Mouse (Mus musculus) forebrain, embryonic 12.5 days (tissue): ENCODE measurements at regions not wholly inside any gene's neighbourhood (a gene's known extent, or its start where the extent isn't known, plus 50 kb on each side); places are given as distances from the start of the nearest gene placed in this dataset.
A peak's percentile ranks its signal among the peaks of the same experiment; 100 is the strongest.

Source experiments
- ATAC-seq: fragments of 200-750 bp; cut with Nextera tagmentation; 2 replicates; pipeline ENCODE4 v1.8.0; 2017; ENCODE audit warnings: moderate TSS enrichment; ENCODE audit not compliant: low FRiP score
- H3K27ac ChIP-seq: fragments of 300-500 bp; sonication (generic); 2 replicates; pipeline ENCODE4 v1.5.1; 2016; ENCODE audit warnings: mild to moderate bottlenecking
- H3K27me3 ChIP-seq: fragments of 300-500 bp; sonication (generic); 2 replicates; pipeline ENCODE4 v1.6.1; 2016; ENCODE audit warnings: mild to moderate bottlenecking
- H3K36me3 ChIP-seq: fragments of 300-500 bp; sonication (generic); replicated peaks from 2 replicates; pipeline ENCODE4 v1.6.1; 2016; ENCODE audit warnings: mild to moderate bottlenecking
- H3K4me1 ChIP-seq: fragments of 300-500 bp; sonication (generic); 2 replicates; pipeline ENCODE4 v1.6.1; 2016
- H3K4me2 ChIP-seq: fragments of 300-500 bp; sonication (generic); 2 replicates; pipeline ENCODE4 v1.6.1; 2016; ENCODE audit warnings: mild to moderate bottlenecking, moderate library complexity
- H3K4me3 ChIP-seq: fragments of 300-500 bp; sonication (generic); replicated peaks from 2 replicates; pipeline ENCODE4 v1.5.1; 2016; ENCODE audit warnings: mild to moderate bottlenecking
- H3K9ac ChIP-seq: fragments of 300-500 bp; sonication (generic); 2 replicates; pipeline ENCODE4 v1.6.1; 2016; ENCODE audit warnings: mild to moderate bottlenecking
- H3K9me3 ChIP-seq: fragments of 300-500 bp; sonication (generic); 2 replicates; pipeline ENCODE4 v1.6.1; 2016
- WGBS: fragments of 180-500 bp; shearing (Covaris S2); methylation state at CpG from one replicate; pipeline ENCODE4 v1.1.7; 2016; 5-methylcytosine and 5-hydroxymethylcytosine counted together

GRCm38 (mm10) chr11:31615107-31615811, 56.4 kb downstream of the Bod1 start:
- WGBS, result 60% methylated on average over 10 of the region's 10 CpGs
- no peak overlapping the region for H3K27ac ChIP-seq
- no peaks in the 10 kb centered on the region for H3K4me1 ChIP-seq
- no peak overlapping the region for H3K4me2 ChIP-seq
- no peaks in the 10 kb centered on the region for H3K36me3 ChIP-seq
- no peak overlapping the region for H3K4me3 ChIP-seq
- no peak overlapping the region for H3K9ac ChIP-seq
- H3K9me3 ChIP-seq, result no peaks in the 10 kb centered on the region
- ATAC-seq, result 0 out of 2 replicates have a peak, but pooled peaks have one; percentile 51
- H3K27me3 ChIP-seq, result no peaks in the 10 kb centered on the region

- H3K9me3 ChIP-seq, result no peaks in the 10 kb centered on the region
- no peak overlapping the region for H3K4me2 ChIP-seq
- 86% methylated on average over 7 of the region's 7 CpGs for WGBS
- H3K27ac ChIP-seq, result no peak overlapping the region
- H3K4me1 ChIP-seq, result no peaks in the 10 kb centered on the region
- no peak overlapping the region for H3K9ac ChIP-seq
- H3K27me3 ChIP-seq, result no peaks in the 10 kb centered on the region
- H3K36me3 ChIP-seq, result no peaks in the 10 kb centered on the region
- no peak for ATAC-seq
- no peak overlapping the region for H3K4me3 ChIP-seq
Observed at GRCm38 (mm10) chr11:31614394-31614713, 57.3 kb downstream of the Bod1 start.

DNA sequence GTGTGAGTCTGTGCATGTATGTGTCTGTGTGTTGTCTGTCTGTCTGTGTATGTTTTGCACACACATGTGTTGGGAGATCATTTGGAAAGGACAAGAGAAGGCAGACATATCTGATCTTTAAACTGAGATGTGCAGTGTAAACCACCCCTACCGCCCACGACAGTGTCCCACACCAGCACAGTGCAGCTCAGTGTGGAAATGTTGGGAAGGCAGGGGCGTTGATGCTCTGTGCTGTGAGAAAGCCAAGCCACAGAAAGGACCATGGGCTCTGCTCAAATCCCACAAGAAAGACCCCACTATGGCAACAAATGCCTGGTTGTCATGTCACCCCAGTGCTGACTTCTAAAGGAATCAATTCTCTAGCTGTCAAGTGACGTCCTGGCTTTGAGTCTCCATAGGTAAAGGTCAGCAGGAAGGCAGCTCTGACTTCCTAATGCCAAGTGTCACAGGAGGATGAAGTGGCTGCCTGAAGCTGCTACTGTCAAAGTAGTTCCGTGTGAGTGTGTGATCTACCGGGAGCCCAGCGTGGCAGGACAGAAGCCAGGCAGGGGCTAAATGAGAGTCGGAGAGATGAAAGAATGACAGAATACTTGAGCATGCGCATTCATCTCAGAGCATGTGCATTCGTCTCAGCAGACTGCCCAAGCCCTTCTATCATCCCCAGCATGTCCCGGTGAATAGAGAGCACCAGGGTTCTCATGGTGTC, 57.8 kb downstream of the Bod1 start:
- Histone ChIP-seq H3K27me3 (no peaks in the 10 kb centered on the region), H3K27ac (no peak overlapping the region), H3K4me1 (no peaks in the 10 kb centered on the region), H3K9ac (no peak overlapping the region), H3K4me2 (no peak overlapping the region), H3K36me3 (no peaks in the 10 kb centered on the region), H3K4me3 (no peak overlapping the region), H3K9me3 (no peaks in the 10 kb centered on the region)
- 76% methylated on average over 11 of the region's 11 CpGs for WGBS
- no peak for ATAC-seq

DNA sequence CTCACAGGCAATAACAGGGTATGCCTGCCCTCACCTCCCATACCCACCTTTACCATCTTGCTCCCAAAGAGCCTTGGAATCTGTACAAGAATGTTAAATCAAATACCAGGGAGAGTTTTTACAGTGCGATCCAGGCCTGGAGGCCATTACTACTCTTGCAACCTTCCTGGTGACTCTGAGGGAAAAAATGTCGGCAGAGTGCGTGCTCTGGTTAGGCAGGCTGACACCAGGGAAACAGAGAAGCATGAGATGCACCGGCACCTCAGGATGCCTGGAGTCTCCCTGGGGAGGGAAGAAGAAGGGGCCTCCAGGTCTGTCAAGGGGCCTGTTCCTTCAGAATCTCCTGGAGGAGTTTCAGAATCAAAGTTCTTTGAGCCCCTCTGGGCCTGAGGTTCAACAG, 63.2 kb downstream of the Bod1 start:
- Histone ChIP-seq H3K36me3 (no peaks in the 10 kb centered on the region), H3K4me3 (no peak overlapping the region), H3K27me3 (no peaks in the 10 kb centered on the region), H3K4me1 (no peaks in the 10 kb centered on the region), H3K9me3 (no peaks in the 10 kb centered on the region), H3K9ac (no peak overlapping the region), H3K4me2 (no peak overlapping the region), H3K27ac (no peak overlapping the region)
- WGBS, result 91% methylated on average over 4 of the region's 4 CpGs
- ATAC-seq, result no peak

- no peak for ATAC-seq
- Histone ChIP-seq H3K27me3 (no peaks in the 10 kb centered on the region), H3K36me3 (no peaks in the 10 kb centered on the region), H3K9me3 (no peaks in the 10 kb centered on the region), H3K4me1 (no peaks in the 10 kb centered on the region), H3K4me2 (no peak overlapping the region), H3K9ac (no peak overlapping the region), H3K4me3 (no peak overlapping the region), H3K27ac (no peak overlapping the region)
- WGBS, result 86% methylated on average over 7 of the region's 7 CpGs
Observed at GRCm38 (mm10) chr11:31601499-31601898, 70.2 kb downstream of the Bod1 start.

DNA sequence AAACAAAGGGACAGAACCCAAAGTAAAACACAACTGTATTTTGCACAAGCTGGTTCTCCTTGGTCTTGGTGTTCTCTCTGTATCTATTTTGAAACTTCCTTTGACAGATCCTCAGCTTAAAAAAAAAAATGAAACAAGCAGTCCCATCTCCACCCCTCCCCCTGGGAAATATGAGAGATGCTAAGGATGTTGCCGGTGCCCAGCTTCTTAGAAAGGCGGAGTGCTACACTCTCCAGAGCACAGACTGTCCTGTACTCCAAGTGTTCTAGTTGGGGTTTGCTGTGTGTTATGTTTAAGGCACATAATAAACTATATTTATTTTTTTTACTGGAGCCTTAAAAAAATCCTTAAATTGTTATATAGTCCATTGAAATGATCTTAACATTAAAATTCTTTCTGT, 78.1 kb downstream of the Bod1 start:
- no peak overlapping the region for H3K4me2 ChIP-seq
- no peaks in the 10 kb centered on the region for H3K9me3 ChIP-seq
- no peak overlapping the region for H3K4me3 ChIP-seq
- no peaks in the 10 kb centered on the region for H3K27me3 ChIP-seq
- 93% methylated on average over 2 of the region's 2 CpGs for WGBS
- no peaks in the 10 kb centered on the region for H3K36me3 ChIP-seq
- ATAC-seq, result no peak
- no peak overlapping the region for H3K9ac ChIP-seq
- H3K27ac ChIP-seq, result no peak overlapping the region
- H3K4me1 ChIP-seq, result no peaks in the 10 kb centered on the region

- Histone ChIP-seq H3K27me3 (no peaks in the 10 kb centered on the region), H3K36me3 (no peaks in the 10 kb centered on the region), H3K4me3 (no peak overlapping the region), H3K27ac (no peak overlapping the region), H3K4me2 (no peak overlapping the region), H3K9ac (no peak overlapping the region), H3K4me1 (no peaks in the 10 kb centered on the region), H3K9me3 (no peaks in the 10 kb centered on the region)
- no peak for ATAC-seq
- WGBS, result 87% methylated on average over 11 of the region's 11 CpGs
Observed at GRCm38 (mm10) chr11:31592061-31592460, 79.6 kb downstream of the Bod1 start.

- no peaks in the 10 kb centered on the region for H3K27me3 ChIP-seq
- no peak for ATAC-seq
- WGBS, result 73% methylated on average over 6 of the region's 6 CpGs
Observed at GRCm38 (mm10) chr11:31591037-31591554, 80.6 kb downstream of the Bod1 start.

GRCm38 (mm10) chr11:31574941-31575340, 96.7 kb downstream of the Bod1 start:
- no peaks in the 10 kb centered on the region for H3K27me3 ChIP-seq
- no peak overlapping the region for H3K9ac ChIP-seq
- H3K9me3 ChIP-seq, result no peaks in the 10 kb centered on the region
- no peak overlapping the region for H3K4me3 ChIP-seq
- 89% methylated on average over 3 of the region's 3 CpGs for WGBS
- no peak overlapping the region for H3K27ac ChIP-seq
- H3K4me2 ChIP-seq, result no peak overlapping the region
- H3K4me1 ChIP-seq, result no peaks in the 10 kb centered on the region
- H3K36me3 ChIP-seq, result no peaks in the 10 kb centered on the region
- ATAC-seq, result no peak

More at GRCm38 (mm10) chr11:31591037-31591554, 80.6 kb downstream of the Bod1 start:
- Histone ChIP-seq H3K4me3 (no peak overlapping the region), H3K36me3 (no peaks in the 10 kb centered on the region), H3K9ac (no peak overlapping the region), H3K27ac (no peak overlapping the region), H3K9me3 (no peaks in the 10 kb centered on the region), H3K4me1 (no peaks in the 10 kb centered on the region), H3K4me2 (no peak overlapping the region)

DNA sequence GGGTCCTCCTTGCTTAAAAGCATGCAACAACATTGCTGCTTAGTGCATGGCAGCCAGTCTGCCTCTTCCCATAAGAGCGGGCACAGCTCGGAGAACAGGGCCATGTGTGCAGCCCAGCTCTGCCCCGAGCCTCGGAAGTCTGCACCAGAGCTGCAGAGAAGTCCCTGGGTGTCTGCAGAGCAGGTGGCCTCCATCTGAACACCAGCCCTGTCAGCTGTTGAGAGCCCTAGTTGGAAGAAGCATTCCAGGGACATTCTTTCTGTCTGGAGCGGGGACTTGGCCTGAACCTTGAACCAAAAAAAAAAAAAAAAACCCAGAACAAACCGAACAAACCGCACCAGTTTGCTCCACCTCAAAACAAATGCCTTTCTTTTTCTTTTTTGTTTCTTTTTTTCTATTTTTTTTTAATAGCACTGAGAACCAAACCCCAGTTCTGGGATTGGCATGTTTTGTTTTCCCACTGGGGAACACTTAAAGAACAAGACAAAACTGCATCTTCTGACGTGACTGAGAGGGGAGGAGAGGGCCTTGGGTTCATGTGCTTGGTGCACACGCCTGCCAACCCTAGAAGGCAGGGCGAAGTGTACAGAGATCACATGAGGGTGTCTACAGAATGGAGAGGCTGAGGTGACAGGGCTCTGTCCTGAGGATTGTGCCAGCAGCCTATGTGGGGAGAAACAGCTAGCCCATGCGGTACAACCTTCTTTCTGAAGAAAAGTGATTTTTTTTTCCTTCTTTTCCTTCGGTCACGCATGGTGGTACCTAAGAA, 106.8 kb downstream of the Bod1 start:
- H3K27me3 ChIP-seq, result no peaks in the 10 kb centered on the region
- 89% methylated on average over 13 of the region's 13 CpGs for WGBS
- no peak overlapping the region for H3K9ac ChIP-seq
- H3K27ac ChIP-seq, result no peak overlapping the region
- ATAC-seq, result no peak
- H3K9me3 ChIP-seq, result no peaks in the 10 kb centered on the region
- H3K4me3 ChIP-seq, result no peak overlapping the region
- H3K36me3 ChIP-seq, result no peaks in the 10 kb centered on the region
- H3K4me2 ChIP-seq, result no peak overlapping the region
- H3K4me1 ChIP-seq, result no peaks in the 10 kb centered on the region

- H3K27ac ChIP-seq, result no peak overlapping the region
- no peak overlapping the region for H3K4me3 ChIP-seq
- no peaks in the 10 kb centered on the region for H3K27me3 ChIP-seq
- no peak overlapping the region for H3K4me2 ChIP-seq
- no peak for ATAC-seq
- no peaks in the 10 kb centered on the region for H3K9me3 ChIP-seq
- no peak overlapping the region for H3K9ac ChIP-seq
- H3K36me3 ChIP-seq, result no peaks in the 10 kb centered on the region
- no peaks in the 10 kb centered on the region for H3K4me1 ChIP-seq
- 85% methylated on average over 10 of the region's 10 CpGs for WGBS
Observed at GRCm38 (mm10) chr11:31563826-31564741, 107.6 kb downstream of the Bod1 start.

DNA sequence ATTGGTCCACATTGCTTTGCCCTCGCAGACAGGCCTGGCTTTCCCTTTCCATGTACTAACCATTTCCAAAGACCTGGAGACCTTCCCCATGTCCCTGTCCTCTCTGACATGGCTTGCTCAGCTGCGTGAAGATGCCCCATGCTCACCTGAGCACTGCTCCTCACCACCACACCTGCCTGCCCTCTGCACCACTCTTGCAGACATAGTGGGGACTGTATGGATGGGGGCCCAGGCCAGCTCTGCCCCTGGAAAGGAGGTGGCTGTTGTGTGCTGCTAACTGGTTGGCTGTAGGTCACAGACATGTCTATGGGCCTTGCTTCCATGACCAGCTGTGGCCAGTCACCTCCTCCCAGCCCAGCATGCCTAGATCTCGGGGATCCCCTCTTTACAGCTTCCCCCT, 108.7 kb downstream of the Bod1 start:
- Histone ChIP-seq H3K4me1 (no peaks in the 10 kb centered on the region), H3K4me2 (no peak overlapping the region), H3K9ac (no peak overlapping the region), H3K4me3 (no peak overlapping the region), H3K27me3 (no peaks in the 10 kb centered on the region), H3K27ac (no peak overlapping the region), H3K9me3 (no peaks in the 10 kb centered on the region), H3K36me3 (no peaks in the 10 kb centered on the region)
- no peak for ATAC-seq
- WGBS, result 81% methylated on average over 3 of the region's 3 CpGs
